Mouse (Mus musculus): ENCODE results near the gene Shisa9. TPM values are rescaled to one million over a fixed set of nuclear protein-coding genes. Genes with fewer than 3 reads are reported as not detected.

Gene Shisa9
- not detected for polyA plus RNA-seq (2017; shearing (Covaris generic))

GRCm38 (mm10) chr16:11983616-11984270 lies at the start of gene Shisa9:
TSS of gene Shisa9 (plus strand) at chr16:11984113.

Other genes starting within 250 kb of the Shisa9 start
- gene Cpped1, start 74.7 kb upstream of the Shisa9 start, polyA plus RNA-seq (2017; shearing (Covaris generic)) = 15.5 TPM

Measured in inflammation-experienced regulatory T-cells, adult 16 weeks (primary cell).